Mouse (Mus musculus) neural tube, embryonic 11.5 days (tissue): ENCODE data around the gene Neu3. TPM values are rescaled to one million over a fixed set of nuclear protein-coding genes. Genes with fewer than 3 reads are reported as not detected.

Source experiments
- ATAC-seq: fragments of 200-750 bp; cut with Nextera tagmentation; 2 replicates; pipeline ENCODE4 v1.8.0; 2017; ENCODE audit warnings: moderate number of reproducible peaks, mild to moderate bottlenecking, moderate TSS enrichment, moderate library complexity; ENCODE audit not compliant: insufficient read depth, low FRiP score, low TSS enrichment
- DNase-seq: peaks from one replicate; pipeline ENCODE4 v3.0.0-alpha.2; 2015; ENCODE audit warnings: low spot score
- H3K27ac ChIP-seq: fragments of 300-500 bp; sonication (generic); 2 replicates; pipeline ENCODE4 v1.5.1; 2014; ENCODE audit warnings: low read depth, mild to moderate bottlenecking, low read length
- H3K27me3 ChIP-seq: fragments of 300-500 bp; sonication (generic); 2 replicates; pipeline ENCODE4 v1.6.1; 2014; ENCODE audit warnings: mild to moderate bottlenecking, low read length, mixed read lengths; ENCODE audit not compliant: control insufficient read depth, insufficient read depth
- H3K36me3 ChIP-seq: fragments of 300-500 bp; sonication (generic); 2 replicates; pipeline ENCODE4 v1.6.1; 2014; ENCODE audit warnings: mild to moderate bottlenecking, low read length, moderate library complexity, mixed read lengths; ENCODE audit not compliant: control insufficient read depth, insufficient read depth
- H3K4me1 ChIP-seq: fragments of 300-500 bp; sonication (generic); 2 replicates; pipeline ENCODE4 v1.6.1; 2014; ENCODE audit warnings: low read length, mixed read lengths; ENCODE audit not compliant: control insufficient read depth, insufficient read depth
- H3K4me2 ChIP-seq: fragments of 300-500 bp; sonication (generic); 2 replicates; pipeline ENCODE4 v1.6.1; 2014; ENCODE audit warnings: low read depth, mild to moderate bottlenecking, moderate library complexity
- H3K4me3 ChIP-seq: fragments of 300-500 bp; sonication (generic); 2 replicates; pipeline ENCODE4 v1.5.1; 2014; ENCODE audit warnings: low read depth, low read length
- H3K9ac ChIP-seq: fragments of 300-500 bp; sonication (generic); 2 replicates; pipeline ENCODE4 v1.6.1; 2014; ENCODE audit warnings: mild to moderate bottlenecking, low read length
- H3K9me3 ChIP-seq: fragments of 300-500 bp; sonication (generic); 2 replicates; pipeline ENCODE4 v1.6.1; 2016; ENCODE audit warnings: low read length; ENCODE audit not compliant: control insufficient read depth
- WGBS: fragments of 180-500 bp; shearing (Covaris S2); extraction: QIAGEN DNeasy Blood & Tissue Kit; methylation state at CpG from one replicate; pipeline ENCODE4 v1.1.7; 2014; 5-methylcytosine and 5-hydroxymethylcytosine counted together
- polyA plus RNA-seq: library from polyadenylated mRNA; unstranded; fragments of >200 nt; fragmentation: Nextera tagmentation; extraction: Ambion mirVana; gene quantifications from 2 replicates; pipeline ENCODE4 v1.2.1, GENCODE M21; 2014

The Neu3 gene
- 2.0 and 2.1 TPM in 2 replicates for polyA plus RNA-seq

DNA sequence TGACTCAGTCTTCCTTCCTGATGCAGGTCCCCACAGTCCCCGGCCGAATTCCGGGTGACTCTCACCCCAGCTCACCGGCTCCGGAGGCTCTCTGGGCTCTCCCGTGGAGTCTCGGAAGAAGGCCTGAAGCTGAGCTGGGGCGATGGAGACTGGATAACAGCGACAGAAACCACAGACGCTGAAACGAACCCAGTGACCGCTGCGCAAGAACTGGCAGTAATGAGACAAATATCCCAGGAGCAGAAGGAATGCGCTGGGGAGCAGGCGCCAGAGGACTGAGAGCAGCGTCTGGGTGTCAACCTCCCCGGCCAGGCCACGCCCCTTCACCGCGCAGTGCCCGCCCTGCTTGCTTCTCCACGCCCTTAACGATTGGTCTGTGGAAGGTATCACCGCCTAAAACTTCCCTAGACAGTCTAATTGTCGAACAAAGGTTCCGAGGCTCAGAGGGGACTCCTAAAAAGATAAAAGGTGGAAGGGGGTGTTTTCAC lies at the start of gene Neu3:
Neu3 (minus strand) TSS at position 335 of the 488 bp plus-strand sequence.
- H3K9me3 ChIP-seq = no peaks in the 10 kb centered on the region
- DNase-seq (peak; percentile 91), ATAC-seq (peak; percentile 94)
- no peaks in the 10 kb centered on the region for H3K4me1 ChIP-seq
- under 1% methylated on average over 26 of the region's 26 CpGs for WGBS
- peak within 1 kb of the TSS; percentile 31 for H3K4me3 ChIP-seq
- peak within 1 kb of the TSS; percentile 39 for H3K9ac ChIP-seq
- no peaks in the 10 kb centered on the region for H3K27me3 ChIP-seq
- H3K27ac ChIP-seq = no peak within 1 kb of the TSS
- H3K4me2 ChIP-seq = peak within 1 kb of the TSS; percentile 50
- no peaks in the 10 kb centered on the region for H3K36me3 ChIP-seq

DNA sequence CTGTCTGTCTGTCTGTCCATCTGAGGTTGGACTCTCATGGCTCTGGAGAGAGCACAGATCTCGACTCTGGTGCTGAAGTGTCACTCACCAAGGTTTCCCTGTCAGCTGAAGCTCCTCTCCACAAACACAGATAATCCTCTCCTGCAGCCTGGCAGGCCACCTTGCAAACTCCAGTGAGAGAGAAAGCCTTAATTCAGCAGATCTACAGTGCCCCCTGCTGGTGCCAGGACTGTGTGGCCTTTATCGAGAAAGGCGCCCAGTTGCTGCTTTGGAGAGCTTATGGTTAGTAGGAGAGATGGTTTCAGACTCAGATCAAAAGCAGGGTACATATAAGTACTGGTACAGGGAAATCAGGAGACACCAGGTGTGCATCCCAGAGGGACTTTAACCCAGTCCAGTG lies 48.1 kb upstream of the Neu3 start:
- H3K9ac ChIP-seq = no peak overlapping the region
- H3K27me3 ChIP-seq = no peaks in the 10 kb centered on the region
- DNase-seq (peak; percentile 84), ATAC-seq (no peak)
- H3K4me3 ChIP-seq = no peak overlapping the region
- no peak overlapping the region for H3K27ac ChIP-seq
- H3K9me3 ChIP-seq = no peaks in the 10 kb centered on the region
- no peaks in the 10 kb centered on the region for H3K36me3 ChIP-seq
- H3K4me2 ChIP-seq = no peak overlapping the region
- no peaks in the 10 kb centered on the region for H3K4me1 ChIP-seq
- WGBS = 2% methylated on average over 3 of the region's 3 CpGs

GRCm38 (mm10) chr7:99875891-99876290 lies 47.7 kb upstream of the Neu3 start:
- H3K27me3 ChIP-seq = no peaks in the 10 kb centered on the region
- H3K9ac ChIP-seq = no peak overlapping the region
- 48% methylated on average over 5 of the region's 5 CpGs for WGBS
- H3K4me1 ChIP-seq = no peaks in the 10 kb centered on the region
- no peak overlapping the region for H3K4me2 ChIP-seq
- no peaks in the 10 kb centered on the region for H3K36me3 ChIP-seq
- H3K27ac ChIP-seq = no peak overlapping the region
- DNase-seq = no peak
- H3K4me3 ChIP-seq = no peak overlapping the region
- no peaks in the 10 kb centered on the region for H3K9me3 ChIP-seq
- no peak for ATAC-seq

- Histone ChIP-seq H3K9ac (no peak overlapping the region), H3K4me3 (no peak overlapping the region), H3K27ac (no peak overlapping the region), H3K4me1 (no peaks in the 10 kb centered on the region), H3K9me3 (no peaks in the 10 kb centered on the region), H3K27me3 (no peaks in the 10 kb centered on the region), H3K36me3 (no peaks in the 10 kb centered on the region), H3K4me2 (no peak overlapping the region)
- DNase-seq = no peak
- no peak for ATAC-seq
- WGBS = 84% methylated on average over 6 of the region's 6 CpGs
Measured at GRCm38 (mm10) chr7:99873965-99874364, 45.7 kb upstream of the Neu3 start.

GRCm38 (mm10) chr7:99869296-99869695 lies 41.1 kb upstream of the Neu3 start:
- ATAC-seq = no peak
- no peak overlapping the region for H3K27ac ChIP-seq
- no peak overlapping the region for H3K9ac ChIP-seq
- H3K36me3 ChIP-seq = no peaks in the 10 kb centered on the region
- H3K4me3 ChIP-seq = no peak overlapping the region
- DNase-seq = no peak
- no peaks in the 10 kb centered on the region for H3K9me3 ChIP-seq
- no peaks in the 10 kb centered on the region for H3K27me3 ChIP-seq
- H3K4me1 ChIP-seq = no peaks in the 10 kb centered on the region
- WGBS = 80% methylated on average over 4 of the region's 4 CpGs
- H3K4me2 ChIP-seq = no peak overlapping the region

- Histone ChIP-seq H3K4me1 (no peaks in the 10 kb centered on the region), H3K9ac (no peak overlapping the region), H3K36me3 (no peaks in the 10 kb centered on the region), H3K4me3 (no peak overlapping the region), H3K27ac (no peak overlapping the region), H3K9me3 (no peaks in the 10 kb centered on the region), H3K4me2 (no peak overlapping the region), H3K27me3 (no peaks in the 10 kb centered on the region)
- WGBS = 65% methylated on average over 3 of the region's 3 CpGs
- ATAC-seq (no peak), DNase-seq (no peak)
Measured at GRCm38 (mm10) chr7:99865219-99865618, 37.0 kb upstream of the Neu3 start.

GRCm38 (mm10) chr7:99864241-99865028 lies 36.2 kb upstream of the Neu3 start:
- Histone ChIP-seq H3K9me3 (no peaks in the 10 kb centered on the region), H3K4me2 (no peak overlapping the region), H3K27ac (no peak overlapping the region), H3K4me1 (no peaks in the 10 kb centered on the region), H3K9ac (no peak overlapping the region), H3K27me3 (no peaks in the 10 kb centered on the region), H3K36me3 (no peaks in the 10 kb centered on the region), H3K4me3 (no peak overlapping the region)
- WGBS = 53% methylated on average over 11 of the region's 11 CpGs
- DNase-seq = peak; percentile 22
- ATAC-seq = no peak

DNA sequence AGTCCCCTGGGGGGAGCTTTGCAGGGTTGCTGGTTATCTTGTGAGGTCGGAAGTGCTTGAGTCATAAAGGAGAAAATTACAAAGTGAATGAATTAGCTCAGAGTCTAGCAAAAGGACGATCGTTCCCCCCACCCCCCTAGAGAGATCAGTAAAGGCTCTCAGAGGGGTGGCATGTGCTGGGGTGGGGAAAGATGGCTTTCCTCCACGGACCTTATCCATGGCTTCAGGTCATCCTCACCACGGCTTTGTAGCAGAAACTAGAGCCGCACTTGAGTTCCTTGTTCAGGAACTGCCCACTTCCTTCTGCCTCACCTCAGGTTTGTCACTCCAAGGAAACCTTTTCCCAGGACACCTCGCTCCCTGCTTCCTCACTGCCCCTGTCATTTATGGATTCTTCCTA lies 35.1 kb upstream of the Neu3 start, which contains the start of gene Spcs2:
Spcs2 (minus strand) TSS at position 101 of the 400 bp plus-strand sequence.
- Histone ChIP-seq H3K27ac (no peak within 1 kb of the TSS), H3K9ac (no peak within 1 kb of the TSS), H3K4me2 (no peak within 1 kb of the TSS), H3K9me3 (no peaks in the 10 kb centered on the region), H3K4me3 (no peak within 1 kb of the TSS), H3K27me3 (no peaks in the 10 kb centered on the region), H3K36me3 (no peaks in the 10 kb centered on the region), H3K4me1 (no peaks in the 10 kb centered on the region)
- ATAC-seq = no peak
- WGBS = 40% methylated on average over 7 of the region's 7 CpGs
- no peak for DNase-seq
